Mouse (Mus musculus): ENCODE results near the gene Zfp804a. TPM values are rescaled to one million over a fixed set of nuclear protein-coding genes. Genes with fewer than 3 reads are reported as not detected.

Zfp804a gene
- polyA plus RNA-seq, 1 experiment from 2014 or later, result 7.3 TPM

DNA sequence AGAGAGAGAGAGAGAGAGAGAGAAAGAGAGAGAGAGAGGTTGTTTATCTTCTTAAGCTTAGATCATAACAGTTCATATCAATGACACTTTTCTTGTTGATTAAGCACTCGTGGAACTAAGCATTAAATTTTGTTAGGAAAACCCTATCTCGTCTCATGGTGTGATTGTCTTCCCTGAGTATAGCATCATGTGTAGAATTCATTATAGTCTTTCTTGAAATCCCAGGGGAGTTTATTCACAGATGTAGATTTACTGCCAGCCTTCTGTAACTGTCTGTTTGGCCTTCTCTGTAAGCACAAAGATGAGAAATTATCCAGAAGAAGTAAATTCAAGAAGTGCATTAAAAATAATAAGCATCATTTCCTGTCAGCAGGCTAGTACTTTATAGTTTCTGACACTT is 66.6 kb downstream of the Zfp804a start:
- H3K27ac ChIP-seq, result no peak overlapping the region
- no peak overlapping the region for H3K4me2 ChIP-seq (replicated peaks)
- peak; percentile 61; the same call in 1 of the 2 replicates for ATAC-seq (ENCODE audit: low FRiP score, low read depth)
- no peaks in the 10 kb centered on the region for H3K4me1 ChIP-seq
- H3K4me3 ChIP-seq, result no peak overlapping the region
- WGBS, result 43% methylated on average over 2 of the region's 2 CpGs
- H3K9ac ChIP-seq, result no peak overlapping the region
- no peaks in the 10 kb centered on the region for H3K27me3 ChIP-seq (replicated peaks)
- no peaks in the 10 kb centered on the region for H3K36me3 ChIP-seq
- H3K9me3 ChIP-seq, result no peaks in the 10 kb centered on the region

DNA sequence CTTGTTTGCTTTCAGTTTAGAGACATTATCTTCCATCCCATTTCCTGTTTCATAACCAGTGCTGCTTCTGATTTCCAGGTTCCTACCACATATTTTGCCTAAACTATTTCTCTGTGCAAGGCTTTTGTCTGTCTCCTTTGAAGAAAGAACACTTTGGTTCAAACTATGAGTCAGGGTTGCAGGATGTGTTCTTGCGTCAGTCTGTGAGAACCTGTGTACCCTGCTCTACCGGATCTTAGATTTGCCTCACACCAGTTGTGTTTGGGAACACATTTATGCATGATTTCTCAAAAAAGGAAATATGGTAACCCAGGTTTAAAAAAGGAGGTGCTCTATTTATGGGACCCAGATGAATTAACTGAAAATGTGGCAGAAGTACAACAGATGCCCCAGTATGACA is 125.7 kb downstream of the Zfp804a start:
- no peaks in the 10 kb centered on the region for H3K4me1 ChIP-seq
- ATAC-seq (ENCODE audit: low FRiP score, low read depth), result no peak
- H3K27me3 ChIP-seq (replicated peaks), result no peaks in the 10 kb centered on the region
- H3K4me2 ChIP-seq (replicated peaks), result no peak overlapping the region
- H3K36me3 ChIP-seq, result no peaks in the 10 kb centered on the region
- H3K27ac ChIP-seq, result no peak overlapping the region
- no peak overlapping the region for H3K4me3 ChIP-seq
- H3K9me3 ChIP-seq, result no peaks in the 10 kb centered on the region
- 95% methylated on average over 2 of the region's 2 CpGs for WGBS
- H3K9ac ChIP-seq, result no peak overlapping the region

GRCm38 (mm10) chr2:82181010-82181409 is 128.0 kb downstream of the Zfp804a start:
- no peak overlapping the region for H3K4me2 ChIP-seq (replicated peaks)

DNA sequence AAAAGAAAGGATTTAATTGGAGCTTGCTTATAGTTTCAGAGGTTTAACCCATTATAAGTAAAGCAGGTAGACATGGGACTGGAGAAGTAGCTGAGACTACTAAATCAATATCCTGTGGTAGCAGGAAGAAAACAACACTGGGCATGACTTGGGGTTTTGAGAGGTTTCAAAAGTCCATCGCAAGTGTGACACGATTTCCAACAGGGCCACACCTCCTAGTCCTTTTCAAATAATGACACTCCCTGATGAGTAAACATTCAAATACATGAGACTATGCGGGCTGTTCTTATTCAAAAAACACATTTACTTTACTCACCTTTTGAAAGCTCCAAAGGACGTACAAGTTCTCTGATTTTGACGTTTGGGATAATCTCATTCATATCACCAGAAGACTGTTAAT is 146.9 kb downstream of the Zfp804a start:
- no peak for ATAC-seq (ENCODE audit: low FRiP score, low read depth)
- Histone ChIP-seq H3K4me3 (no peak overlapping the region), H3K4me1 (no peaks in the 10 kb centered on the region), H3K9ac (no peak overlapping the region), H3K27ac (no peak overlapping the region), H3K36me3 (no peaks in the 10 kb centered on the region), H3K27me3 (replicated peaks) (no peaks in the 10 kb centered on the region), H3K9me3 (no peaks in the 10 kb centered on the region), H3K4me2 (replicated peaks) (no peak overlapping the region)
- WGBS, result 88% methylated on average over 5 of the region's 5 CpGs

More at GRCm38 (mm10) chr2:82181010-82181409, 128.0 kb downstream of the Zfp804a start:
- no peaks in the 10 kb centered on the region for H3K9me3 ChIP-seq
- no peak overlapping the region for H3K4me3 ChIP-seq
- H3K36me3 ChIP-seq, result no peaks in the 10 kb centered on the region
- H3K4me1 ChIP-seq, result no peaks in the 10 kb centered on the region
- H3K9ac ChIP-seq, result no peak overlapping the region
- no peak overlapping the region for H3K27ac ChIP-seq
- no peaks in the 10 kb centered on the region for H3K27me3 ChIP-seq (replicated peaks)
- 96% methylated on average over 1 of the region's 1 CpGs for WGBS
- no peak for ATAC-seq (ENCODE audit: low FRiP score, low read depth)

- H3K4me1 ChIP-seq, result no peaks in the 10 kb centered on the region
- no peak overlapping the region for H3K4me2 ChIP-seq (replicated peaks)
- no peak for ATAC-seq (ENCODE audit: low FRiP score, low read depth)
- no peaks in the 10 kb centered on the region for H3K36me3 ChIP-seq
- no peak overlapping the region for H3K27ac ChIP-seq
- H3K27me3 ChIP-seq (replicated peaks), result no peaks in the 10 kb centered on the region
- WGBS, result 71% methylated on average over 5 of the region's 5 CpGs
- no peak overlapping the region for H3K9ac ChIP-seq
- H3K9me3 ChIP-seq, result no peaks in the 10 kb centered on the region
- H3K4me3 ChIP-seq, result no peak overlapping the region
These were observed 147.6 kb downstream of the Zfp804a start for GRCm38 (mm10) chr2:82200616-82201015.

DNA sequence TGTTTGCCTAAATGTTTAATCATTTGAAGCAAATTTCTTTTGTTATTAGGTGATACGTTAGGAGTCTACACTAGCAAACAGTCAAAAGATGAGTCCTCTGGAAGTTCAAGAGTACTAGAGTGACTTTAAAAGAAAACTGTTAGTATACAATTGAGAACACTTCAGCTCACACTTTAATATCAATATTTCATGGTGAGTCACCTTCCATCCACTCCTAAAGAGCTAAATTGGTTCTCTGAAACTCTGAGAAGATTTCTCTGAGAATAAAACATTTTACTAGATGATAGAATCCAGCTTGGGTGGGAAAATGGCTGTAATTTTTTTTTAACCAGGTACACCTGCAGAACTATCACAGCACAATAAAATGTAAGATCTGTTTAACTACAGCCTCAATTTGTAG is 157.6 kb downstream of the Zfp804a start:
- Histone ChIP-seq H3K27me3 (replicated peaks) (no peaks in the 10 kb centered on the region), H3K27ac (no peak overlapping the region), H3K4me1 (no peaks in the 10 kb centered on the region), H3K9ac (no peak overlapping the region), H3K36me3 (no peaks in the 10 kb centered on the region), H3K4me3 (no peak overlapping the region), H3K4me2 (replicated peaks) (no peak overlapping the region), H3K9me3 (0 out of 2 replicates have a peak, but pooled peaks cover 4% of the 10 kb centered on the region)
- no peak for ATAC-seq (ENCODE audit: low FRiP score, low read depth)
- 93% methylated on average over 1 of the region's 1 CpGs for whole genome bisulfite sequencing

DNA sequence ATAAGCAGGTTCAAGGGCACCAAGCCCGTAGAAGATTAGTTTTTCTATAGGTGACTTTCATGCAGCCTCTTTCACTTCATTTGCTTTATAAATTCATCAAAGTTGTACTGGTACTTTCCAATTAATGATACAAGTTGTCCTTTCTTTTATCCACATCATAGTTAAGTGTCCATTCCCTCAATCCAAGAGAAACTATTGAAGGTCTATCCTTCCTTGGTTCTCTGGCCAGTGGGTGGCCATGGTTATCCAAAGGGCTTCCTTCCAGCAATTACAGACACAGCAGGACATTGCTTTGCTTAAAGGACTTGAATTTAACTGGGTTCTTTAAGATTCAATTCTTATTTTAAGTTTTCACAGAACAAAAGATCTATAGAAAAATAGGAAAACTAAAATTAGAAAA is 158.9 kb downstream of the Zfp804a start:
- H3K27ac ChIP-seq, result no peak overlapping the region
- WGBS, result 91% methylated on average over 1 of the region's 1 CpGs
- ATAC-seq (ENCODE audit: low FRiP score, low read depth), result no peak
- H3K4me3 ChIP-seq, result no peak overlapping the region
- H3K4me1 ChIP-seq, result no peaks in the 10 kb centered on the region
- H3K36me3 ChIP-seq, result no peaks in the 10 kb centered on the region
- H3K27me3 ChIP-seq (replicated peaks), result no peaks in the 10 kb centered on the region
- no peak overlapping the region for H3K4me2 ChIP-seq (replicated peaks)
- 0 out of 2 replicates have a peak, but pooled peaks cover 5% of the 10 kb centered on the region for H3K9me3 ChIP-seq
- H3K9ac ChIP-seq, result no peak overlapping the region

DNA sequence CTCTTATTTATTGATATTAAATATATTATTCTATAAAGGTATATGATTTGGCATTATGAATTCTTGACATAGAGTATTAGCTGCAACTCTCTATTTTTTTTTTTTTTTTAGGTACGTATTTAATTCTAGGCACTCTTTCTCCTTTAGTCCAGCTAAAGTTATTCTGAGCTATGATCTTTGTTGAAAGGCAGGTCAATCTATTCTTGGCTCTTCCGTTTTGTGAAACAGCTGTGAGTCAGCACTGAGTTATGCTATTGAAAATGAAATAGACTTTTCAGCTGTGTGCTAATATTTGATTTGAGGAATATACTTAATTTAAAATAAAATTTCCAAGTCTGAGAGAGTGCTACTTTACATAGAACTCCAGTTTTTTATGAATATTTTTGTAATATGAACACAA is 164.9 kb downstream of the Zfp804a start:
- no peak for ATAC-seq (ENCODE audit: low FRiP score, low read depth)
- 83% methylated on average over 2 of the region's 2 CpGs for WGBS
- no peak overlapping the region for H3K9ac ChIP-seq

GRCm38 (mm10) chr2:82246020-82246419 is 193.0 kb downstream of the Zfp804a start:
- no peak for ATAC-seq (ENCODE audit: low FRiP score, low read depth)
- Histone ChIP-seq H3K9me3 (no peaks in the 10 kb centered on the region), H3K9ac (no peak overlapping the region), H3K4me3 (no peak overlapping the region), H3K27me3 (replicated peaks) (no peaks in the 10 kb centered on the region), H3K27ac (no peak overlapping the region), H3K36me3 (no peaks in the 10 kb centered on the region), H3K4me1 (no peaks in the 10 kb centered on the region), H3K4me2 (replicated peaks) (no peak overlapping the region)

More for the DNA sequence above, 164.9 kb downstream of the Zfp804a start:
- Histone ChIP-seq H3K27me3 (replicated peaks) (no peaks in the 10 kb centered on the region), H3K36me3 (no peaks in the 10 kb centered on the region), H3K4me1 (no peaks in the 10 kb centered on the region), H3K4me2 (replicated peaks) (no peak overlapping the region), H3K27ac (no peak overlapping the region), H3K9me3 (0 out of 2 replicates have a peak, but pooled peaks cover 5% of the 10 kb centered on the region), H3K4me3 (no peak overlapping the region)

DNA sequence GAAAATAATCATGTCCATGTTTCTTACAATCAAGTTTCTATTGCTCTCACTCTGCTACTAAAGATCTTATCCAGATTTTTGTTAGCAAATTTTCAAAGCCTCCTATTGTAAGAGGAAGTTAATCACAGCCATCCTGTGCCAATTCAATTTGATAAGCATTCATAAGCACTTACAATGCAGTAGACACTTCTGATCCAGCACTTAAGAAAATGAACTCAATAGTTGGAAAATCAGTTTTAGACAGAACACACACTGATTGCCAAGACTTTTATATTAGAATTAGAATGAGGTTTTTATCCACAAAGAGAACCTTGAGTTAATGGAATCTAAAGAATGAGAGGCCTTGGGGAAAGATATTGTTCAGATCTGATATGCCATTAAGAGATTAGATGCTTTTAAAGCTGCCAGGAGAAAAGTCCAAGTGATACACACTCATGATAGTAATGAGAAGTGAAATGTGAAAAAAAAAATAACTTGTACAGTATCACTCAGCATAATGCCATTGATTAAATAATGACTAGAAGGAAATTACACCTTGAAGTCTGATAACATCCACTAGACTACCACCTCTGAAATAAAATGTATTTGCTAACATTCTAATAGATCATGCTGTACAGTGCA is 194.0 kb downstream of the Zfp804a start:
- ATAC-seq (ENCODE audit: low FRiP score, low read depth), result no peak
- no peaks in the 10 kb centered on the region for H3K36me3 ChIP-seq
- no peak overlapping the region for H3K9ac ChIP-seq
- no peak overlapping the region for H3K4me2 ChIP-seq (replicated peaks)
- H3K4me1 ChIP-seq, result no peaks in the 10 kb centered on the region
- H3K4me3 ChIP-seq, result no peak overlapping the region
- H3K9me3 ChIP-seq, result no peaks in the 10 kb centered on the region
- H3K27me3 ChIP-seq (replicated peaks), result no peaks in the 10 kb centered on the region
- no peak overlapping the region for H3K27ac ChIP-seq

- no peak overlapping the region for H3K4me3 ChIP-seq
- no peak for ATAC-seq (ENCODE audit: low FRiP score, low read depth)
- no peaks in the 10 kb centered on the region for H3K36me3 ChIP-seq
- H3K9ac ChIP-seq, result no peak overlapping the region
- no peaks in the 10 kb centered on the region for H3K4me1 ChIP-seq
- no peak overlapping the region for H3K4me2 ChIP-seq (replicated peaks)
- H3K27ac ChIP-seq, result no peak overlapping the region
- no peaks in the 10 kb centered on the region for H3K9me3 ChIP-seq
- H3K27me3 ChIP-seq (replicated peaks), result no peaks in the 10 kb centered on the region
- 76% methylated on average over 5 of the region's 5 CpGs for WGBS
These were observed 200.4 kb downstream of the Zfp804a start for GRCm38 (mm10) chr2:82253382-82253781.

DNA sequence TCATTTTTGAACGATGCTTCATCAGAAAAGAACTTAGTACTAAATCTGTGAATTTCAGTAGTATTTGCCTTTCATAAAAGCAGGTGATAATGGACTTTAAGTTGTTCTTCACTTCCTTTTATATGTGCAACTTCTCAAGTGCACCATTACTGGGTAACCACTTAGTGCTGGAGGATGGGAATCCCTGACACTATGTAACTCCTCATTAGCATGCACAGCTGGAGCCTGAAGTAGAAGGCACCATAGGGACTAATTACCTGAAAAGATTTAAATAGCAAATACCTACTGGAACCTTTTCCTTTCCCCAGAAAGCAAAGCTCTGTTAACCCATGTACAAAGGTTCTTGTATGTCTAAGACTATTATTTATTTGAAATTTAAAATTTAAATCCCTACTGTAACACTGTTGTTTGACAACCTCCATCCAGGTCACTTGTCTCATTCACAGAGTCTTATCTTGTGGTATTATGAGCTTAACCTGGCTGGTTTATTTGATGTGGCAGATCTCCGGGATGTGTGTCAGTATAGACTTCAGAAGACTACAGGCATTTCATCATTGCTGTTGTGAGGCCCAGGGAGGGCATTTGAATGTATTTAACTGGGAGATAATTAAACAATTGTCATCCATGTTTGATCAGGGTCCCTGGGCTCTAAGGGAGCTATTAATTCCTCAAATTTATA is 229.7 kb downstream of the Zfp804a start:
- no peak overlapping the region for H3K4me3 ChIP-seq
- no peaks in the 10 kb centered on the region for H3K9me3 ChIP-seq
- no peaks in the 10 kb centered on the region for H3K4me1 ChIP-seq
- 87% methylated on average over 2 of the region's 2 CpGs for WGBS
- ATAC-seq (ENCODE audit: low FRiP score, low read depth), result no peak
- H3K4me2 ChIP-seq (replicated peaks), result no peak overlapping the region
- no peaks in the 10 kb centered on the region for H3K36me3 ChIP-seq
- no peak overlapping the region for H3K27ac ChIP-seq
- H3K9ac ChIP-seq, result no peak overlapping the region
- H3K27me3 ChIP-seq (replicated peaks), result no peaks in the 10 kb centered on the region

GRCm38 (mm10) chr2:82294932-82295493 is 242.0 kb downstream of the Zfp804a start:
- Histone ChIP-seq H3K27ac (no peak overlapping the region), H3K9me3 (no peaks in the 10 kb centered on the region), H3K4me2 (replicated peaks) (no peak overlapping the region), H3K36me3 (no peaks in the 10 kb centered on the region), H3K4me1 (no peaks in the 10 kb centered on the region), H3K9ac (no peak overlapping the region), H3K4me3 (no peak overlapping the region), H3K27me3 (replicated peaks) (no peaks in the 10 kb centered on the region)
- no peak for ATAC-seq (ENCODE audit: low FRiP score, low read depth)
- WGBS, result 81% methylated on average over 2 of the region's 2 CpGs

All from neural tube, embryonic 12.5 days (tissue).